In the genomic region with DNA sequence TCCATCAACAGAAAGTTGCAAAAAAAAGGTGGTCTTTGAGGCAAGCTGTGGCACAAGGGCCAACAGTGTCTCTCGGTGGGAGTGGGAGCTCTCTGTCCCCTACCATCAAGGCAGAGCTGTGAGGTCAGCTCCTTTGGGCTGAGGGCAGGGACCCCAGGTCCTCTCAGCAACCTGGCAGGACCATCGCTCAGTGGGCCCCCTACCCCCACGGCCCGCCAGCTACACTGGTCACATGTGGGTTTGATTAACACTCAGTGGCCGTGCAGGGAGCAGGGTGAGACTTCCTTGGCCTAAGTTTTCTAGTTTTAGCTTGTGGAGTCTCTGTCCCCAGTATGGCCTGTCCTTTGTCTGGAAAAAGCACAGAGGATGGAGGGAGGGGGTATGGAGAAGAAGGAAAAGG, we compare ENCODE assay signal across 10 mouse cellular contexts. TPM values are rescaled to one million over a fixed set of nuclear protein-coding genes. Genes with fewer than 3 reads are reported as not detected.
DNase-seq lines count a peak whose midpoint lies in the region; ATAC-seq lines count a peak whose summit lies in the region.
"Had no signal": no experiment of that assay in that cellular context is flagged by ENCODE, and none has a peak within 500 bp of the region (broad histone marks: within the 10 kb centered on the region; RNA-seq: fewer than 3 reads in every experiment).

No protein-coding gene starts in this region.

- ATAC-seq in heart, embryonic 14.5 days (ENCODE audit: insufficient number of reproducible peaks, insufficient read depth, low FRiP score, low read depth) = no peak
- no peak for ATAC-seq in embryonic facial prominence, embryonic 11.5 days (replicated peaks; ENCODE audit: insufficient number of reproducible peaks, low FRiP score, low TSS enrichment, low read depth)

- H3K4me2 ChIP-seq in heart, embryonic 14.5 days (ENCODE audit: low read length) = peak overlapping the region; percentile 73
- H3K4me2 ChIP-seq in embryonic facial prominence, embryonic 11.5 days (ENCODE audit: low read depth, low read length) = peak overlapping the region; percentile 53

- H3K27ac ChIP-seq in heart, embryonic 14.5 days (replicated peaks in 1 of 2; ENCODE audit: control insufficient read depth in 1 of 2, insufficient read depth in 1 of 2, low read depth in 2 of 2, low read length in 2 of 2) = no peak overlapping the region
- H3K27ac ChIP-seq in embryonic facial prominence, embryonic 11.5 days (replicated peaks; ENCODE audit: low read depth, low read length) = no peak overlapping the region; the same call in 1 of the 2 replicates
- H3K27ac ChIP-seq in hindbrain, embryonic 10.5 days = peak overlapping the region; percentile 91
- peak overlapping the region; percentile 99 for H3K27ac ChIP-seq in midbrain, embryonic 10.5 days (replicated peaks)
- H3K27ac ChIP-seq: macrophage had no signal

- WGBS in heart, embryonic 14.5 days = 59% methylated on average over 5 of the region's 5 CpGs
- 20% methylated on average over 5 of the region's 5 CpGs for WGBS in embryonic facial prominence, embryonic 11.5 days
- 53% methylated on average over 5 of the region's 5 CpGs for WGBS in hindbrain, embryonic 10.5 days
- 47% methylated on average over 5 of the region's 5 CpGs for WGBS in midbrain, embryonic 10.5 days

- H3K27me3 ChIP-seq in heart, embryonic 14.5 days (ENCODE audit: control insufficient read depth, insufficient read depth, low read length) = 0 out of 2 replicates have a peak, but pooled peaks cover 3% of the 10 kb centered on the region
- H3K27me3 ChIP-seq in embryonic facial prominence, embryonic 11.5 days (ENCODE audit: control insufficient read depth, insufficient read depth, low read length) = no peaks in the 10 kb centered on the region
- H3K27me3 ChIP-seq in hindbrain, embryonic 10.5 days (ENCODE audit: insufficient read depth, poor library complexity, severe bottlenecking) = peaks cover 19% of the 10 kb centered on the region
- H3K27me3 ChIP-seq in midbrain, embryonic 10.5 days (ENCODE audit: low read depth, poor library complexity, severe bottlenecking) = peaks cover 51% of the 10 kb centered on the region

- no peak overlapping the region for H3K4me3 ChIP-seq in heart, embryonic 14.5 days (ENCODE audit: control insufficient read depth in 1 of 2, insufficient read depth in 1 of 2, low read depth in 1 of 2, low read length in 2 of 2)
- peak overlapping the region; percentile 94 for H3K4me3 ChIP-seq in embryonic facial prominence, embryonic 11.5 days (ENCODE audit: low read depth, low read length)
- H3K4me3 ChIP-seq in hindbrain, embryonic 10.5 days = peak overlapping the region; percentile 70
- H3K4me3 ChIP-seq in midbrain, embryonic 10.5 days = peak overlapping the region; percentile 96

- DNase-seq in heart, postnatal 4 days = no peak
- DNase-seq in embryonic facial prominence, embryonic 11.5 days (ENCODE audit: low spot score) = no peak
- DNase-seq in hindbrain, embryonic 10.5 days (ENCODE audit: low spot score) = peak; percentile 39
- DNase-seq in midbrain, embryonic 10.5 days (ENCODE audit: low spot score) = no peak
- no peak for DNase-seq in spleen, postnatal 14 days (ENCODE audit: low spot score in 2 of 2)
- no peak for DNase-seq in left cerebral cortex, postnatal 36 days (ENCODE audit: low spot score in 2 of 2)
- no peak for DNase-seq in urinary bladder, adult 2 months (ENCODE audit: low spot score)
- DNase-seq: heart, adult 18-20 months had no signal

- H3K36me3 ChIP-seq in heart, embryonic 14.5 days (ENCODE audit: control insufficient read depth, insufficient read depth, low read length) = no peaks in the 10 kb centered on the region
- no peaks in the 10 kb centered on the region; the same call in 1 of the 2 replicates for H3K36me3 ChIP-seq in embryonic facial prominence, embryonic 11.5 days (replicated peaks; ENCODE audit: control insufficient read depth, insufficient read depth, low read depth, low read length)
- peaks cover 38% of the 10 kb centered on the region for H3K36me3 ChIP-seq in hindbrain, embryonic 10.5 days
- H3K36me3 ChIP-seq in midbrain, embryonic 10.5 days = peaks cover 38% of the 10 kb centered on the region

- no peaks in the 10 kb centered on the region for H3K9me3 ChIP-seq in heart, embryonic 14.5 days (ENCODE audit: control insufficient read depth, low read length)
- H3K9me3 ChIP-seq in embryonic facial prominence, embryonic 11.5 days (replicated peaks; ENCODE audit: control insufficient read depth, low read length) = no peaks in the 10 kb centered on the region
- H3K9me3 ChIP-seq in hindbrain, embryonic 10.5 days = no peaks in the 10 kb centered on the region
- no peaks in the 10 kb centered on the region for H3K9me3 ChIP-seq in midbrain, embryonic 10.5 days (replicated peaks)

- peaks cover 12 to 19% of the 10 kb centered on the region in 2 experiments for H3K4me1 ChIP-seq in heart, embryonic 14.5 days (ENCODE audit: control insufficient read depth in 2 of 2, insufficient read depth in 2 of 2, low read length in 2 of 2)
- H3K4me1 ChIP-seq in embryonic facial prominence, embryonic 11.5 days (ENCODE audit: control insufficient read depth, insufficient read depth, low read length) = peaks cover 2% of the 10 kb centered on the region; the same call in 1 of the 2 replicates
- peaks cover 75% of the 10 kb centered on the region for H3K4me1 ChIP-seq in hindbrain, embryonic 10.5 days (replicated peaks)
- peaks cover 94% of the 10 kb centered on the region for H3K4me1 ChIP-seq in midbrain, embryonic 10.5 days

- H3K9ac ChIP-seq in heart, embryonic 14.5 days (ENCODE audit: low read length) = no peak overlapping the region
- peak overlapping the region; percentile 96 for H3K9ac ChIP-seq in embryonic facial prominence, embryonic 11.5 days (replicated peaks; ENCODE audit: low read length)

- intact Hi-C loops in left cerebral cortex, postnatal 36 days (cut with DNase I) = no loop called here

RNA-seq across cellular contexts. Expression of a gene that starts 1.5 kb away (rescaled TPM):
- 8.4 and 10.1 TPM in 2 replicates for polyA plus RNA-seq in heart, embryonic 14.5 days (2014; fragmentation: Nextera tagmentation; extraction: Ambion mirVana)
- 1 to 10 TPM; 2.8 to 2.9 TPM for total RNA-seq in heart, postnatal 4 days (2021)
- 34.6 and 42.3 TPM in 2 replicates for polyA plus RNA-seq in embryonic facial prominence, embryonic 11.5 days (2014; fragmentation: Nextera tagmentation; extraction: Ambion mirVana)
- polyA plus RNA-seq in hindbrain, embryonic 10.5 days (2016; fragmentation: Nextera tagmentation; extraction: Ambion mirVana) = 41.3 and 43.7 TPM in 2 replicates
- 56.6 and 64.5 TPM in 2 replicates for polyA plus RNA-seq in midbrain, embryonic 10.5 days (2016; fragmentation: Nextera tagmentation; extraction: Ambion mirVana)
- 1 to 10 TPM; 8.9 to 9.0 TPM for total RNA-seq in left cerebral cortex, postnatal 36 days (2021)
- 3.0 and 3.3 TPM in 2 replicates for polyA plus RNA-seq in urinary bladder, adult 2 months (2012; rRNA removed)

RNA-seq across cellular contexts. Expression of a gene that starts 8.1 kb away (rescaled TPM):
- polyA plus RNA-seq in heart, embryonic 14.5 days (2014; fragmentation: Nextera tagmentation; extraction: Ambion mirVana) = 7.7 and 11.1 TPM in 2 replicates
- 1 to 10 TPM; 1.9 to 4.9 TPM for total RNA-seq in heart, postnatal 4 days (2021)
- 6.0 and 6.8 TPM in 2 replicates for polyA plus RNA-seq in embryonic facial prominence, embryonic 11.5 days (2014; fragmentation: Nextera tagmentation; extraction: Ambion mirVana)
- 12.9 and 14.4 TPM in 2 replicates for polyA plus RNA-seq in hindbrain, embryonic 10.5 days (2016; fragmentation: Nextera tagmentation; extraction: Ambion mirVana)
- 10.6 and 11.2 TPM in 2 replicates for polyA plus RNA-seq in midbrain, embryonic 10.5 days (2016; fragmentation: Nextera tagmentation; extraction: Ambion mirVana)
- total RNA-seq in left cerebral cortex, postnatal 36 days (2021) = 1 to 10 TPM; 7.5 to 7.6 TPM
- polyA plus RNA-seq in urinary bladder, adult 2 months (2012; rRNA removed) = 18.4 and 21.5 TPM in 2 replicates

RNA-seq across cellular contexts. Expression of a gene that starts 15.0 kb away (rescaled TPM):
- polyA plus RNA-seq in heart, embryonic 14.5 days (2014; fragmentation: Nextera tagmentation; extraction: Ambion mirVana) = 79.4 and 80.7 TPM in 2 replicates
- total RNA-seq in heart, postnatal 4 days (2021) = 100 to 1,000 TPM; 163 to 193 TPM
- polyA plus RNA-seq in embryonic facial prominence, embryonic 11.5 days (2014; fragmentation: Nextera tagmentation; extraction: Ambion mirVana) = 74.0 and 77.8 TPM in 2 replicates
- polyA plus RNA-seq in hindbrain, embryonic 10.5 days (2016; fragmentation: Nextera tagmentation; extraction: Ambion mirVana) = 95.3 and 153 TPM in 2 replicates
- 91.8 and 135 TPM in 2 replicates for polyA plus RNA-seq in midbrain, embryonic 10.5 days (2016; fragmentation: Nextera tagmentation; extraction: Ambion mirVana)
- 10 to 100 TPM; 94.7 to 96.7 TPM for total RNA-seq in left cerebral cortex, postnatal 36 days (2021)
- polyA plus RNA-seq in urinary bladder, adult 2 months (2012; rRNA removed) = 249 and 276 TPM in 2 replicates

RNA-seq across cellular contexts. Expression of a gene that starts 32.8 kb away (rescaled TPM):
- 21.2 and 25.8 TPM in 2 replicates for polyA plus RNA-seq in heart, embryonic 14.5 days (2014; fragmentation: Nextera tagmentation; extraction: Ambion mirVana)
- total RNA-seq in heart, postnatal 4 days (2021) = 100 to 1,000 TPM; 145 to 163 TPM
- polyA plus RNA-seq in embryonic facial prominence, embryonic 11.5 days (2014; fragmentation: Nextera tagmentation; extraction: Ambion mirVana) = 60.3 and 62.1 TPM in 2 replicates
- polyA plus RNA-seq in hindbrain, embryonic 10.5 days (2016; fragmentation: Nextera tagmentation; extraction: Ambion mirVana) = 22.3 and 24.6 TPM in 2 replicates
- 17.8 and 19.7 TPM in 2 replicates for polyA plus RNA-seq in midbrain, embryonic 10.5 days (2016; fragmentation: Nextera tagmentation; extraction: Ambion mirVana)
- total RNA-seq in left cerebral cortex, postnatal 36 days (2021) = 10 to 100 TPM; 76.2 to 78.8 TPM
- polyA plus RNA-seq in urinary bladder, adult 2 months (2012; rRNA removed) = 21.2 and 30.5 TPM in 2 replicates

RNA-seq across cellular contexts. Expression of a gene that starts 40.2 kb away (rescaled TPM):
- 1.6 and 2.6 TPM in 2 replicates for polyA plus RNA-seq in heart, embryonic 14.5 days (2014; fragmentation: Nextera tagmentation; extraction: Ambion mirVana)
- total RNA-seq in heart, postnatal 4 days (2021) = 1 to 10 TPM; 3.7 to 5.1 TPM
- 6.8 and 9.0 TPM in 2 replicates for polyA plus RNA-seq in embryonic facial prominence, embryonic 11.5 days (2014; fragmentation: Nextera tagmentation; extraction: Ambion mirVana)
- polyA plus RNA-seq in hindbrain, embryonic 10.5 days (2016; fragmentation: Nextera tagmentation; extraction: Ambion mirVana) = 7.1 and 15.0 TPM in 2 replicates
- polyA plus RNA-seq in midbrain, embryonic 10.5 days (2016; fragmentation: Nextera tagmentation; extraction: Ambion mirVana) = 7.8 and 9.3 TPM in 2 replicates
- 100 to 1,000 TPM; 431 to 463 TPM for total RNA-seq in left cerebral cortex, postnatal 36 days (2021)
- polyA plus RNA-seq in urinary bladder, adult 2 months (2012; rRNA removed) = 9.2 and 12.2 TPM in 2 replicates

Comparison
In these comparisons a context has a peak if more than half of its experiments do, and no peak if none do; other contexts are left out.
1. H3K27ac ChIP-seq: peak in hindbrain, embryonic 10.5 days (single experiment) and midbrain, embryonic 10.5 days (single experiment); none in heart, embryonic 14.5 days (0 of 2) and embryonic facial prominence, embryonic 11.5 days (single experiment).
2. H3K4me3 ChIP-seq: peak in embryonic facial prominence, embryonic 11.5 days (single experiment), hindbrain, embryonic 10.5 days (single experiment) and midbrain, embryonic 10.5 days (single experiment); none in heart, embryonic 14.5 days (0 of 2).